7 mouse cellular contexts compared by ENCODE assay signal in the genomic region with DNA sequence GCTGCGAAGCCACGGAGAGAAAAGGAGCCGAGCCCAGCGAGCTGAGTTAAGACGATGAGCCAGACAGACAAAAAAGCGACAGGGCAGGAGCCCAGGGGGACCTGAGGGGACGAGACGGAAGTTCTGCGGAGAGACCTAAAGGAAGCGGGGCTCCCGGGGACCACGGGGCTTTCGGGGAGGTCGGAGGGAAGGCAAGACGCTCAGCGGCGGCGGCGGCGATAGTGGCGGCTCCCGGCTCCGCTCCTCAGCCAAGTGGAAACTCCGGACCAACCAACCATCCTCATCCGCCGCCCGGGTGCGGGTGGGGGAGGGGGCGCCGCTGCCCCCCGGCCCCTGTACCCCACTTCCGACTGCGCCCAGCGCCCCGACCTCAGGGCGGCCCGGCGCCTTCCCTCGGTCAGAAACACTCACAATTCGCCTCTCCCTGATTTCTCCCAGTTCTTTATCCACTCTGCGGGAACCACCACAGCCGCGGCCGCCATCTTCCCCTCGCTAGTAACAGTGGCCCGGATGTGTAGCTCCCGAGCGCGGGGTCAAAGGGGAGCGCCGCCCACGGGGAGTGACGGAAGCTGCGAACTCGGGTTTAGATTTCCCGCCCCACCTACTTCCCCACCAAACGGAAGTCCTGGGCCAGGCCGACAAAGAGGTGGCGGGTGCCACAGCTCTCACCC. TPM values are rescaled to one million over a fixed set of nuclear protein-coding genes. Genes with fewer than 3 reads are reported as not detected.
DNase-seq lines count a peak whose midpoint lies in the region; ATAC-seq lines count a peak whose summit lies in the region.

No protein-coding gene starts in this region.

- no peaks in the 10 kb centered on the region for H3K4me1 ChIP-seq in intestine, embryonic 15.5 days (replicated peaks)
- H3K4me1 ChIP-seq in midbrain, embryonic 10.5 days = peaks cover 9% of the 10 kb centered on the region

- intact Hi-C loops in left cerebral cortex, postnatal 25 days (cut with DNase I) = no loop called here

- peak; percentile 97 for ATAC-seq in intestine, embryonic 15.5 days

- peak overlapping the region; percentile 47 for H3K4me2 ChIP-seq in intestine, embryonic 15.5 days (replicated peaks)

- no peaks in the 10 kb centered on the region for H3K27me3 ChIP-seq in intestine, embryonic 15.5 days (replicated peaks)
- H3K27me3 ChIP-seq in midbrain, embryonic 10.5 days (ENCODE audit: low read depth, poor library complexity, severe bottlenecking) = no peaks in the 10 kb centered on the region

- DNase-seq in adrenal gland, adult (ENCODE audit: inconsistent age in 2 of 2, low spot score in 1 of 2) = peak; percentile 90 to 95
- peak; percentile 87 for DNase-seq in embryo, embryonic 10.5 days (ENCODE audit: low spot score)
- peak; percentile 87 for DNase-seq in gastrocnemius, postnatal 25 days
- DNase-seq in left cerebral cortex, postnatal 25 days (ENCODE audit: low spot score in 2 of 2) = peak; percentile 83 to 91
- peak; percentile 87 for DNase-seq in midbrain, embryonic 10.5 days (ENCODE audit: low spot score)
- peak; percentile 83 for DNase-seq in right cerebral cortex, postnatal 4 days

- H3K9me3 ChIP-seq in intestine, embryonic 15.5 days = no peaks in the 10 kb centered on the region
- H3K9me3 ChIP-seq in midbrain, embryonic 10.5 days (replicated peaks) = 0 out of 2 replicates have a peak, but pooled peaks cover 4% of the 10 kb centered on the region

- H3K36me3 ChIP-seq in intestine, embryonic 15.5 days = no peaks in the 10 kb centered on the region
- H3K36me3 ChIP-seq in midbrain, embryonic 10.5 days = no peaks in the 10 kb centered on the region

- H3K9ac ChIP-seq in intestine, embryonic 15.5 days = peak overlapping the region; percentile 65

- peak overlapping the region; percentile 62 for H3K4me3 ChIP-seq in intestine, embryonic 15.5 days (replicated peaks)
- peak overlapping the region; percentile 68 for H3K4me3 ChIP-seq in midbrain, embryonic 10.5 days

- 11% methylated on average over 58 of the region's 59 CpGs for WGBS in intestine, embryonic 15.5 days
- WGBS in midbrain, embryonic 10.5 days = 12% methylated on average over 50 of the region's 59 CpGs

- H3K27ac ChIP-seq in intestine, embryonic 15.5 days = peak overlapping the region; percentile 84
- peak overlapping the region; percentile 95 for H3K27ac ChIP-seq in midbrain, embryonic 10.5 days (replicated peaks)

RNA-seq across cellular contexts. Expression of gene Thoc2, which starts 8.9 kb away (rescaled TPM):
- 10 to 100 TPM; 19.1 to 20.8 TPM for total RNA-seq in gastrocnemius, postnatal 25 days (2021)
- 55.6 and 72.7 TPM in 2 replicates for polyA plus RNA-seq in intestine, embryonic 15.5 days (2015; fragmentation: Nextera tagmentation; extraction: Ambion mirVana)
- 10 to 100 TPM; 45.1 to 46.1 TPM for total RNA-seq in left cerebral cortex, postnatal 25 days (2021)
- polyA plus RNA-seq in midbrain, embryonic 10.5 days (2016; fragmentation: Nextera tagmentation; extraction: Ambion mirVana) = 79.9 and 88.5 TPM in 2 replicates

Comparison
In these comparisons a context has a peak if more than half of its experiments do, and no peak if none do; other contexts are left out.
1. Peak in every context shown above with its lines: DNase-seq, ATAC-seq, H3K4me3 ChIP-seq and H3K27ac ChIP-seq.